Mouse (Mus musculus): ENCODE measurements around the gene Galns. TPM values are rescaled to one million over a fixed set of nuclear protein-coding genes. Genes with fewer than 3 reads are reported as not detected.

Gene Galns
- polyA plus RNA-seq, 1 experiment from 2014 or later = 8.2 TPM

- no peak for ATAC-seq (ENCODE audit: low FRiP score, low TSS enrichment)
- Histone ChIP-seq H3K9ac (ENCODE audit: low read length) (no peak overlapping the region), H3K27me3 (ENCODE audit: control insufficient read depth, insufficient read depth, low read length) (no peaks in the 10 kb centered on the region), H3K9me3 (ENCODE audit: control insufficient read depth, low read length) (no peaks in the 10 kb centered on the region), H3K27ac (replicated peaks) (no peak overlapping the region), H3K36me3 (ENCODE audit: control insufficient read depth, insufficient read depth, low read length) (no peaks in the 10 kb centered on the region), H3K4me3 (ENCODE audit: low read depth, low read length) (no peak overlapping the region), H3K4me1 (replicated peaks; ENCODE audit: control insufficient read depth, insufficient read depth) (peaks cover 7% of the 10 kb centered on the region), H3K4me2 (replicated peaks; ENCODE audit: low read depth) (no peak overlapping the region)
- TF ChIP-seq EP300 (optimal IDR thresholded peaks at IDR 0.05) = no peak
- no peak for TF ChIP-seq CTCF (IDR thresholded peaks at IDR 0.05; ENCODE audit: low read depth)
- WGBS = 76% methylated on average over 6 of the region's 6 CpGs
- no peak for DNase-seq (ENCODE audit: low spot score)
Measured at GRCm38 (mm10) chr8:122644175-122644954, 33.1 kb upstream of the Galns start.

- peaks cover 7% of the 10 kb centered on the region for H3K4me1 ChIP-seq (replicated peaks; ENCODE audit: control insufficient read depth, insufficient read depth)
- no peak overlapping the region for H3K4me3 ChIP-seq (ENCODE audit: low read depth, low read length)
- H3K9ac ChIP-seq (ENCODE audit: low read length) = no peak overlapping the region
- 52% methylated on average over 9 of the region's 9 CpGs for WGBS
- H3K36me3 ChIP-seq (ENCODE audit: control insufficient read depth, insufficient read depth, low read length) = peaks cover 2% of the 10 kb centered on the region; the same call in 1 of the 2 replicates
- ATAC-seq (ENCODE audit: low FRiP score, low TSS enrichment) = no peak; the same call in 1 of the 2 replicates
- H3K27ac ChIP-seq (replicated peaks) = no peak overlapping the region
- H3K9me3 ChIP-seq (ENCODE audit: control insufficient read depth, low read length) = no peaks in the 10 kb centered on the region
- H3K4me2 ChIP-seq (replicated peaks; ENCODE audit: low read depth) = no peak overlapping the region
- TF ChIP-seq CTCF (IDR thresholded peaks at IDR 0.05; ENCODE audit: low read depth) = no peak
- no peak for TF ChIP-seq EP300 (optimal IDR thresholded peaks at IDR 0.05)
- DNase-seq (ENCODE audit: low spot score) = peak; percentile 34
- no peaks in the 10 kb centered on the region for H3K27me3 ChIP-seq (ENCODE audit: control insufficient read depth, insufficient read depth, low read length)
Measured at GRCm38 (mm10) chr8:122642071-122642470, 30.8 kb upstream of the Galns start.

- H3K4me3 ChIP-seq (ENCODE audit: low read depth, low read length) = no peak overlapping the region
- peaks cover 2% of the 10 kb centered on the region; the same call in 1 of the 2 replicates for H3K36me3 ChIP-seq (ENCODE audit: control insufficient read depth, insufficient read depth, low read length)
- no peak overlapping the region for H3K9ac ChIP-seq (ENCODE audit: low read length)
- WGBS = 62% methylated on average over 15 of the region's 15 CpGs
- no peak for DNase-seq (ENCODE audit: low spot score)
- TF ChIP-seq EP300 (optimal IDR thresholded peaks at IDR 0.05) (no peak), CTCF (IDR thresholded peaks at IDR 0.05; ENCODE audit: low read depth) (peak; percentile 17; the same call in 1 of the 2 replicates)
- H3K27ac ChIP-seq (replicated peaks) = no peak overlapping the region
- H3K27me3 ChIP-seq (ENCODE audit: control insufficient read depth, insufficient read depth, low read length) = no peaks in the 10 kb centered on the region
- no peaks in the 10 kb centered on the region for H3K9me3 ChIP-seq (ENCODE audit: control insufficient read depth, low read length)
- no peak for ATAC-seq (ENCODE audit: low FRiP score, low TSS enrichment)
- peaks cover 7% of the 10 kb centered on the region for H3K4me1 ChIP-seq (replicated peaks; ENCODE audit: control insufficient read depth, insufficient read depth)
- H3K4me2 ChIP-seq (replicated peaks; ENCODE audit: low read depth) = no peak overlapping the region
Measured at GRCm38 (mm10) chr8:122641406-122641805, 30.1 kb upstream of the Galns start.

- no peak overlapping the region for H3K27ac ChIP-seq (replicated peaks)
- H3K4me2 ChIP-seq (replicated peaks; ENCODE audit: low read depth) = no peak overlapping the region
- no peak overlapping the region for H3K9ac ChIP-seq (ENCODE audit: low read length)
- no peak for TF ChIP-seq EP300 (optimal IDR thresholded peaks at IDR 0.05)
- no peak for TF ChIP-seq CTCF (IDR thresholded peaks at IDR 0.05; ENCODE audit: low read depth)
- no peak for DNase-seq (ENCODE audit: low spot score)
- H3K27me3 ChIP-seq (ENCODE audit: control insufficient read depth, insufficient read depth, low read length) = no peaks in the 10 kb centered on the region
- peaks cover 7% of the 10 kb centered on the region for H3K4me1 ChIP-seq (replicated peaks; ENCODE audit: control insufficient read depth, insufficient read depth)
- H3K4me3 ChIP-seq (ENCODE audit: low read depth, low read length) = no peak overlapping the region
- no peak for ATAC-seq (ENCODE audit: low FRiP score, low TSS enrichment)
- WGBS = 68% methylated on average over 4 of the region's 4 CpGs
- peaks cover 2% of the 10 kb centered on the region; the same call in 1 of the 2 replicates for H3K36me3 ChIP-seq (ENCODE audit: control insufficient read depth, insufficient read depth, low read length)
- H3K9me3 ChIP-seq (ENCODE audit: control insufficient read depth, low read length) = no peaks in the 10 kb centered on the region
Measured at GRCm38 (mm10) chr8:122640825-122641224, 29.6 kb upstream of the Galns start.

GRCm38 (mm10) chr8:122639521-122640248 lies 28.4 kb upstream of the Galns start:
- Histone ChIP-seq H3K4me3 (ENCODE audit: low read depth, low read length) (no peak overlapping the region), H3K4me2 (replicated peaks; ENCODE audit: low read depth) (no peak overlapping the region), H3K9me3 (ENCODE audit: control insufficient read depth, low read length) (no peaks in the 10 kb centered on the region), H3K4me1 (replicated peaks; ENCODE audit: control insufficient read depth, insufficient read depth) (peaks cover 7% of the 10 kb centered on the region), H3K36me3 (ENCODE audit: control insufficient read depth, insufficient read depth, low read length) (peaks cover 2% of the 10 kb centered on the region; the same call in 1 of the 2 replicates), H3K9ac (ENCODE audit: low read length) (no peak overlapping the region), H3K27ac (replicated peaks) (peak overlapping the region; percentile 56; the same call in 1 of the 2 replicates), H3K27me3 (ENCODE audit: control insufficient read depth, insufficient read depth, low read length) (no peaks in the 10 kb centered on the region)
- 21% methylated on average over 16 of the region's 16 CpGs for WGBS
- DNase-seq (ENCODE audit: low spot score) = peak; percentile 36
- ATAC-seq (ENCODE audit: low FRiP score, low TSS enrichment) = no peak; the same call in 1 of the 2 replicates
- no peak for TF ChIP-seq CTCF (IDR thresholded peaks at IDR 0.05; ENCODE audit: low read depth)
